Mouse (Mus musculus) embryonic facial prominence, embryonic 12.5 days (tissue): ENCODE measurements at regions not wholly inside any gene's neighbourhood (a gene's known extent, or its start where the extent isn't known, plus 50 kb on each side); places are given as distances from the start of the nearest gene placed in this dataset.

ENCODE experiments used
- ATAC-seq: fragments of 200-750 bp; cut with Nextera tagmentation; 2 replicates; pipeline ENCODE4 v1.8.0; 2017; ENCODE audit not compliant: insufficient number of reproducible peaks, insufficient read depth, low FRiP score, low TSS enrichment
- H3K27ac ChIP-seq: fragments of 300-500 bp; sonication (generic); 2 replicates; pipeline ENCODE4 v1.5.1; 2016; ENCODE audit warnings: mild to moderate bottlenecking
- H3K27me3 ChIP-seq: fragments of 300-500 bp; sonication (generic); 2 replicates; pipeline ENCODE4 v1.6.1; 2016; ENCODE audit warnings: mild to moderate bottlenecking, moderate library complexity
- H3K36me3 ChIP-seq: fragments of 300-500 bp; sonication (generic); 2 replicates; pipeline ENCODE4 v1.6.1; 2016; ENCODE audit warnings: mild to moderate bottlenecking
- H3K4me1 ChIP-seq: fragments of 300-500 bp; sonication (generic); 2 replicates; pipeline ENCODE4 v1.6.1; 2016
- H3K4me2 ChIP-seq: fragments of 300-500 bp; sonication (generic); replicated peaks from 2 replicates; pipeline ENCODE4 v1.6.1; 2016; ENCODE audit warnings: mild to moderate bottlenecking, moderate library complexity
- H3K4me3 ChIP-seq: fragments of 300-500 bp; sonication (generic); 2 replicates; pipeline ENCODE4 v1.5.1; 2016; ENCODE audit warnings: mild to moderate bottlenecking
- H3K9ac ChIP-seq: fragments of 300-500 bp; sonication (generic); 2 replicates; pipeline ENCODE4 v1.6.1; 2016; ENCODE audit warnings: mild to moderate bottlenecking, moderate library complexity
- H3K9me3 ChIP-seq: fragments of 300-500 bp; sonication (generic); 2 replicates; pipeline ENCODE4 v1.6.1; 2016; ENCODE audit warnings: mild to moderate bottlenecking, moderate library complexity
- WGBS: fragments of 180-500 bp; shearing (Covaris S2); methylation state at CpG from one replicate; pipeline ENCODE4 v1.1.7; 2016; 5-methylcytosine and 5-hydroxymethylcytosine counted together

GRCm38 (mm10) chrX:13344701-13345100 lies 63.9 kb downstream of the Ddx3x start:
- Histone ChIP-seq H3K9me3 (no peaks in the 10 kb centered on the region), H3K27ac (peak overlapping the region; percentile 93), H3K4me2 (peak overlapping the region; percentile 48), H3K27me3 (peaks cover 8% of the 10 kb centered on the region), H3K4me1 (peaks cover 6% of the 10 kb centered on the region), H3K9ac (no peak overlapping the region), H3K36me3 (no peaks in the 10 kb centered on the region), H3K4me3 (no peak overlapping the region)
- no peak for ATAC-seq
- 2% methylated on average over 5 of the region's 5 CpGs for WGBS

- ATAC-seq, result no peak
- Histone ChIP-seq H3K36me3 (no peaks in the 10 kb centered on the region), H3K9me3 (no peaks in the 10 kb centered on the region), H3K4me1 (peaks cover 6% of the 10 kb centered on the region), H3K27me3 (peaks cover 8% of the 10 kb centered on the region), H3K4me3 (no peak overlapping the region), H3K4me2 (peak overlapping the region; percentile 48), H3K27ac (peak overlapping the region; percentile 93), H3K9ac (peak overlapping the region; percentile 15; the same call in 1 of the 2 replicates)
- WGBS, result 10% methylated on average over 5 of the region's 5 CpGs
Measured at GRCm38 (mm10) chrX:13345126-13345525, 64.4 kb downstream of the Ddx3x start.

GRCm38 (mm10) chrX:13346011-13346631 lies 65.4 kb downstream of the Ddx3x start:
- Histone ChIP-seq H3K36me3 (no peaks in the 10 kb centered on the region), H3K4me1 (peaks cover 6% of the 10 kb centered on the region), H3K9ac (peak overlapping the region; percentile 30; the same call in 1 of the 2 replicates), H3K27me3 (peaks cover 8% of the 10 kb centered on the region), H3K9me3 (no peaks in the 10 kb centered on the region), H3K4me3 (peak overlapping the region; percentile 35), H3K27ac (peak overlapping the region; percentile 93), H3K4me2 (peak overlapping the region; percentile 48)
- peak; percentile 43 for ATAC-seq
- 7% methylated on average over 19 of the region's 21 CpGs for WGBS

- 7% methylated on average over 5 of the region's 5 CpGs for WGBS
- peaks cover 8% of the 10 kb centered on the region for H3K27me3 ChIP-seq
Measured at GRCm38 (mm10) chrX:13346696-13347026, 65.9 kb downstream of the Ddx3x start.

GRCm38 (mm10) chrX:13347027-13347840 lies 66.5 kb downstream of the Ddx3x start:
- peak; percentile 87 for ATAC-seq
- WGBS, result 5% methylated on average over 27 of the region's 27 CpGs
- H3K27ac ChIP-seq, result peak overlapping the region; percentile 93
- H3K4me3 ChIP-seq, result peak overlapping the region; percentile 35
- no peaks in the 10 kb centered on the region for H3K9me3 ChIP-seq
- H3K36me3 ChIP-seq, result no peaks in the 10 kb centered on the region
- H3K4me1 ChIP-seq, result peaks cover 6% of the 10 kb centered on the region
- H3K27me3 ChIP-seq, result peaks cover 8% of the 10 kb centered on the region
- H3K9ac ChIP-seq, result 0 out of 2 replicates have a peak overlapping the region, but pooled peaks have one; percentile 30
- H3K4me2 ChIP-seq, result peak overlapping the region; percentile 48

More at GRCm38 (mm10) chrX:13346696-13347026, 65.9 kb downstream of the Ddx3x start:
- Histone ChIP-seq H3K27ac (peak overlapping the region; percentile 93), H3K36me3 (no peaks in the 10 kb centered on the region), H3K9ac (0 out of 2 replicates have a peak overlapping the region, but pooled peaks have one; percentile 30), H3K9me3 (no peaks in the 10 kb centered on the region), H3K4me3 (peak overlapping the region; percentile 35), H3K4me1 (peaks cover 6% of the 10 kb centered on the region), H3K4me2 (peak overlapping the region; percentile 48)
- ATAC-seq, result no peak

- H3K4me1 ChIP-seq, result peaks cover 6% of the 10 kb centered on the region
- no peaks in the 10 kb centered on the region for H3K9me3 ChIP-seq
- H3K27ac ChIP-seq, result no peak overlapping the region
- H3K36me3 ChIP-seq, result no peaks in the 10 kb centered on the region
- peaks cover 8% of the 10 kb centered on the region for H3K27me3 ChIP-seq
- no peak overlapping the region for H3K9ac ChIP-seq
- no peak overlapping the region for H3K4me3 ChIP-seq
- no peak overlapping the region for H3K4me2 ChIP-seq
- no peak for ATAC-seq
- 83% methylated on average over 1 of the region's 1 CpGs for WGBS
Measured at GRCm38 (mm10) chrX:13348415-13348814, 67.6 kb downstream of the Ddx3x start.

- WGBS, result 73% methylated on average over 3 of the region's 3 CpGs
Measured at GRCm38 (mm10) chrX:13350461-13350860, 69.7 kb downstream of the Ddx3x start.

GRCm38 (mm10) chrX:13357149-13357783 lies 76.5 kb downstream of the Ddx3x start:
- no peak overlapping the region for H3K4me3 ChIP-seq
- 0 out of 2 replicates have a peak, but pooled peaks cover 10% of the 10 kb centered on the region for H3K27me3 ChIP-seq
- no peak overlapping the region for H3K4me2 ChIP-seq
- WGBS, result 68% methylated on average over 5 of the region's 5 CpGs
- ATAC-seq, result no peak
- no peaks in the 10 kb centered on the region for H3K9me3 ChIP-seq
- no peak overlapping the region for H3K27ac ChIP-seq
- no peaks in the 10 kb centered on the region for H3K4me1 ChIP-seq
- no peak overlapping the region for H3K9ac ChIP-seq
- no peaks in the 10 kb centered on the region for H3K36me3 ChIP-seq

More at GRCm38 (mm10) chrX:13350461-13350860, 69.7 kb downstream of the Ddx3x start:
- Histone ChIP-seq H3K36me3 (no peaks in the 10 kb centered on the region), H3K4me2 (no peak overlapping the region), H3K4me3 (no peak overlapping the region), H3K9ac (no peak overlapping the region), H3K4me1 (peaks cover 6% of the 10 kb centered on the region), H3K9me3 (no peaks in the 10 kb centered on the region), H3K27me3 (peaks cover 15% of the 10 kb centered on the region), H3K27ac (no peak overlapping the region)
- no peak for ATAC-seq

- Histone ChIP-seq H3K9ac (no peak overlapping the region), H3K9me3 (no peaks in the 10 kb centered on the region), H3K27me3 (0 out of 2 replicates have a peak, but pooled peaks cover 10% of the 10 kb centered on the region), H3K4me2 (no peak overlapping the region), H3K36me3 (no peaks in the 10 kb centered on the region), H3K27ac (no peak overlapping the region), H3K4me3 (no peak overlapping the region), H3K4me1 (no peaks in the 10 kb centered on the region)
- no peak for ATAC-seq
- 77% methylated on average over 3 of the region's 3 CpGs for WGBS
Measured at GRCm38 (mm10) chrX:13357973-13358372, 77.2 kb downstream of the Ddx3x start.

- Histone ChIP-seq H3K9ac (no peak overlapping the region), H3K27ac (no peak overlapping the region), H3K9me3 (no peaks in the 10 kb centered on the region), H3K4me2 (no peak overlapping the region), H3K4me3 (no peak overlapping the region), H3K36me3 (no peaks in the 10 kb centered on the region), H3K4me1 (no peaks in the 10 kb centered on the region), H3K27me3 (0 out of 2 replicates have a peak, but pooled peaks cover 4% of the 10 kb centered on the region)
- 90% methylated on average over 5 of the region's 5 CpGs for WGBS
- no peak for ATAC-seq
Measured at GRCm38 (mm10) chrX:13360436-13360835, 79.7 kb downstream of the Ddx3x start.

- Histone ChIP-seq H3K36me3 (no peaks in the 10 kb centered on the region), H3K4me1 (no peaks in the 10 kb centered on the region), H3K9me3 (no peaks in the 10 kb centered on the region), H3K9ac (no peak overlapping the region), H3K27me3 (0 out of 2 replicates have a peak, but pooled peaks cover 2% of the 10 kb centered on the region), H3K4me3 (no peak overlapping the region), H3K27ac (no peak overlapping the region), H3K4me2 (no peak overlapping the region)
- ATAC-seq, result no peak
- WGBS, result 87% methylated on average over 4 of the region's 4 CpGs
Measured at GRCm38 (mm10) chrX:13370319-13370718, 89.5 kb downstream of the Ddx3x start.
